Mouse (Mus musculus): Measurements from ENCODE around the gene Fam234a.
"Not testable (repeated sequence)": the region's sequence is repeated elsewhere in the genome, so short reads cannot be mapped to it uniquely, and the experiment has no call there.

The Fam234a gene

DNA sequence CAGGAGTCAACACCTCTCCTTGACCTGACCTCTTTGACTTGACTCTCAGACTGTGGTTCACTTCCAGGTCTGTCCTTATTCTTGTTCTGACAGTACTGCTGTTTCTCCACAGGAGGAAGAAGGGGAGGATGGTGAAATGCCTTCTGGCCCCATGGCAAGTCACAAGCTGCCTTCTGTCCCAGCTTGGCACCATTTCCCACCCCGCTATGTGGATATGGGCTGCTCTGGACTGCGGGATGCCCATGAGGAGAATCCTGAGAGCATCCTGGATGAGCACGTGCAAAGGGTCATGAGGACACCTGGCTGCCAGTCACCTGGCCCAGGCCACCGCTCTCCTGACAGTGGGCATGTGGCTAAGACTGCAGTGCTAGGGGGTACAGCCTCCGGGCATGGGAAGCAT, 56.5 kb downstream of the Fam234a start:
- peak in 1 of 2 experiments; percentile 27 for DNase-seq (ENCODE audit: inconsistent age in 2 of 2, low spot score in 1 of 2)

DNA sequence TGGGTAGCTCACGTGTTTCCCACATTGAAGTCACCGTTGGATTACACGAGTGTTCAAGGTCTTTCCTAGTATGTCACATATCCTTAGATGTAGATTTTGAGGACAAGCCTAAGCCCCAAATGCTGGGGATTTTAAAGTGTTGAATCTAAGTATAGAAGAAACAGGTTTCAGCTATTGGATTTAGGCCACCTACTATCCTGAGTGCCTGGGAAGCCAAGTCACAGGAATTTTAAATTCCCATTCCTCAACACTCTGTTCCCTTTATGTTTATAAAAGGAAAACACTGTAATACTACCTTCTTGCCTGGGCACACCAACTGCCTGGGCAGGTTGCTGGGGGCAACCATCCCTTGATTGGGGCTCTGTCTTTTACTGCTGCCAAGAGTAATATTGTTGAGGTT, 62.9 kb downstream of the Fam234a start:
- no peak for DNase-seq (ENCODE audit: inconsistent age in 2 of 2, low spot score in 1 of 2)

DNA sequence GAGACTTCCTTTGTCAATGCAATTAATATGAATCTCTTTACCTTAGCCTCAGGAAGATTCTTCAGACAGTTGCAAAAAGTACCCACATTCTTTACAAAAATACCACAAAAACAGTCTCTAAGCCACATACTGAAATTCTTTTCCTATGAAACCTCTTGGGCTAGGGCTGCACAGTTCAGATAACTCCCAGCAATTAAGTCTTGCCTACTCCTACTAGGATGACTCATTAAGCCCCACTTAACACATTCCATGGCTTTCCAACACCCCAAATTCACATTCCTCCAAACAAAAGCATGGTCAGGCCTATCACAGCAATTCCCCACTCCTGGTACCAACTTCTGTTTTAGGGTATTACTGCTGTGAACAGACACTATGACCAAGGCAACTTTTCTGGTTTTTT, 65.4 kb downstream of the Fam234a start:
- DNase-seq (ENCODE audit: inconsistent age in 2 of 2, low spot score in 1 of 2): no peak

DNA sequence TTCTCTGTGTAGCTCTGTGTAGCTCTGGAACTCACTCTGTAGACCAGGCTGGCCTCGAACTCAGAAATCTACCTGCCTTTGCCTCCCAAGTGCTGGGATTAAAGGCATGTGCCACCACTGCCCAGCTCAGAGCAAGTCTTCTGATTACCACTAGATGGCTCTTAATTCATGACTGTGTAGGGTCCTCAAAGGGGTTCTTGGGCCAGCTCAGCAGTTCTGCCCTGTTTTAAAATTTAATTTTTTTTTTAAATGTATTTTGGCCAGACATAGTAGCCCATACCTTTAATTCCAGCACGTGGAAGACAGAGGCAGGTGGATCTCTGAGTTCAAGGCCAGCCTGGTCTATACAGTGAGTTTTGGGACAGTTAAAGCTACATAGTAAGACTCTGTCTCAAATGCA, 68.8 kb downstream of the Fam234a start:
- DNase-seq (ENCODE audit: inconsistent age in 2 of 2, low spot score in 1 of 2): not testable (repeated sequence)

DNA sequence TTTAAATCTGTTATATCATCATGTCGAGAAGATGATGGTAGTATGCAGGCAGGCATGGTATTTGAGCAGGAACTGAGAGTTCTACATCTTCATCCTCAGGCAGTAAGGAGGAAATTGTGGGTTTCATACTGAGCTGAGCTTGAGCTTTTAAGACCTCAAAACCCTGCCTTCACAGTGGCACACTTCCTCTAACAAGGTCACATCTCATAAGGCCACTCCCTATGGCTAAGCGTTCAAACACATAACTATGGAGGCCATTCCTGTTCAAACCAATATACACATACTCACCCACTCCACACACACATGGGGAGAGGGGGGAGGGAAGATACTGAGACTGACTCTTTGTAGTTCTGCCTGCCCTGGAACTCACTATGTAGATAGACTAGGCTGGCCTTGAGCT, 76.0 kb downstream of the Fam234a start:
- DNase-seq (ENCODE audit: inconsistent age in 2 of 2, low spot score in 1 of 2): peak in 1 of 2 experiments; percentile 60

DNA sequence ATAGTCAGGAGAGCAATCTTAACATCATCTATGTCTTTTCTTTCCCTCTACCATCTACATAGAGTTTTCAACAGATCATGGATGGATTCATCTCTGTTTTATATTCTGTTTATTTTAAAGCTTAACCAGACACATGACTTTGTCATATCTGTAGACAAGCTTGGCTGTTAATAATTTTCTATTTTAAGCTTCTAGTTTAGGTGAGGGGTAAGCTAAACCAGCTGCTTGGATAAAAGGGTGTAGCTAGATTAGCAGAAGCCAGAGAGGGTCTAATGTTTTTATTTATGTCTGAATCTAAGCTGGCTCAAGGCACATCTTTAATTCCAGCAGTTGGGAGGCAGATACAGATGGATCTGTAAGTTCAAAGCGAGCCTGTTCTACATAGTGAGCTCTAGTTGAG, 81.3 kb downstream of the Fam234a start:
- no peak for DNase-seq (ENCODE audit: inconsistent age in 2 of 2, low spot score in 1 of 2)

Data from adrenal gland, adult (tissue).